Mouse (Mus musculus): Measurements from ENCODE around the gene Syn3.

DNA sequence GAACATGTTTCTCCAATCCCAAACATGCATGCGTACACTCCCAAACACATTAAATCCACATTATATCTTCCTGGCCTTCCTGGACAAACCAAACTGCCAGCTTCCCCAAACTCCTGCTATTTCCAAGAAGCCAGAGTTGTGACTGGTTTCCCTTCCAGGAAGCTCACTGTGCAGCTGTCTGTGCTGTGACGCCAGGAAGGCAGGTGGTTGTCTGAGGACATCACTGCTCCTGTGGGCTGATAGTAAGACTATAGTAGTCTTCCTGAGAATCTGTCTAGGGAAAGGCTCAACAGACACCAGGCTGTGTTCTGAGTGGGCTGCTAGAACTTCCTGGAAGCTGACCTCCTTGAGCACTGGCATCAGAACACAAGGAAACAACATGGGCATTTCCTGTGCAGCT is 375.5 kb downstream of the Syn3 start:
- TF ChIP-seq MAFK (IDR thresholded peaks at IDR 0.05; ENCODE audit: insufficient read depth, low read depth, low read length) = no peak
- TF ChIP-seq ZC3H11A (IDR thresholded peaks at IDR 0.05; ENCODE audit: borderline replicate concordance, low read depth, low read length) = no peak
- no peak for TF ChIP-seq HCFC1 (IDR thresholded peaks at IDR 0.05; ENCODE audit: borderline replicate concordance, insufficient read depth, low read length)
